Comparison of ENCODE assay signal across 12 mouse cellular contexts in the genomic region with DNA sequence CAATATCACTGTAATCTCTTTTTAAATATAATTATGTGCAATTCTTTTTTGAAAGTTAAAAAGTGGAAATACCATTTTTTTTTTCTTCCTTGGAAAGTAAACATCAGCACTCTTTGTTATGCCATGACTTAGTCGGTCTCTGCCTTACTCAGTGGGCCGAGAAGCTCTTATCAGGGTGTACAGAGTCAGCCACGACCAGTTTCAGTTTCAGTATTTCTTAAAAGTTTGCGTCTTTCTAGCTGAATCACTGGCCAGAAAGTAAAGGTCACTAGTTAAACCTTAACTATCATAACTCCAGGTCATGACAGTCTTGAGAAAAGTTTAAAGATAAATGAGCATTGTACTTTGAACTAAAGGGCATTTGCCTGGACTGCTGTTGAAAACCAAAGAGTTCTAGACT. TPM values are rescaled to one million over a fixed set of nuclear protein-coding genes. Genes with fewer than 3 reads are reported as not detected.
DNase-seq lines count a peak whose midpoint lies in the region; ATAC-seq and TF ChIP-seq lines count a peak whose summit lies in the region.
"Had no signal": no experiment of that assay in that cellular context is flagged by ENCODE, and none has a peak within 500 bp of the region (broad histone marks: within the 10 kb centered on the region; RNA-seq: fewer than 3 reads in every experiment).

No protein-coding gene starts in this region.

- intact Hi-C loops in gastrocnemius, adult 2 months (cut with DNase I): no loop called here

- H3K27ac ChIP-seq in heart, embryonic 13.5 days (replicated peaks): no peak overlapping the region
- H3K27ac ChIP-seq in gastrocnemius, adult 2 months: no peak overlapping the region
- no peak overlapping the region for H3K27ac ChIP-seq in heart, embryonic 10.5 days
- H3K27ac ChIP-seq: neural tube, embryonic 13.5 days had no signal

- no peak for TF ChIP-seq CTCF in gastrocnemius, adult 2 months (IDR thresholded peaks at IDR 0.05)

- 0 out of 2 replicates have a peak overlapping the region, but pooled peaks have one; percentile 7 for H3K4me2 ChIP-seq in heart, embryonic 13.5 days
- H3K4me2 ChIP-seq: neural tube, embryonic 13.5 days had no signal

- no peak for DNase-seq in heart, adult 9 months (ENCODE audit: low spot score in 2 of 2)
- peak; percentile 39 for DNase-seq in kidney, postnatal 14 days
- DNase-seq in left cerebral cortex, adult 18-20 months (ENCODE audit: low spot score in 2 of 2): no peak
- DNase-seq in gastrocnemius, adult 2 months: no peak
- no peak for DNase-seq in heart, embryonic 10.5 days (ENCODE audit: low spot score)
- DNase-seq: lung, postnatal 4 days had no signal

- peaks cover 10% of the 10 kb centered on the region for H3K4me1 ChIP-seq in heart, embryonic 13.5 days
- no peaks in the 10 kb centered on the region for H3K4me1 ChIP-seq in heart, embryonic 10.5 days
- H3K4me1 ChIP-seq: neural tube, embryonic 13.5 days had no signal

- no peak overlapping the region for H3K4me3 ChIP-seq in heart, embryonic 13.5 days
- H3K4me3 ChIP-seq in gastrocnemius, adult 2 months: no peak overlapping the region
- H3K4me3 ChIP-seq in heart, embryonic 10.5 days: no peak overlapping the region
- H3K4me3 ChIP-seq: neural tube, embryonic 13.5 days had no signal

- H3K9ac ChIP-seq in heart, embryonic 13.5 days: no peak overlapping the region
- H3K9ac ChIP-seq: neural tube, embryonic 13.5 days had no signal

- peaks cover 1% of the 10 kb centered on the region for H3K36me3 ChIP-seq in heart, embryonic 13.5 days
- no peaks in the 10 kb centered on the region; the same call in 1 of the 2 replicates for H3K36me3 ChIP-seq in heart, embryonic 10.5 days

- no peak for ATAC-seq in heart, embryonic 13.5 days (ENCODE audit: extremely low read depth, insufficient number of reproducible peaks, low FRiP score, low TSS enrichment)
- peak; percentile 64 for ATAC-seq in common myeloid progenitor, adult 5-6 weeks (replicated peaks; ENCODE audit: low read depth, poor library complexity, severe bottlenecking)
- 0 out of 2 replicates have a peak, but pooled peaks have one; percentile 33 for ATAC-seq in neutrophil, adult 5-6 weeks (ENCODE audit: extremely low read depth, insufficient number of reproducible peaks, low FRiP score, poor library complexity, severe bottlenecking)
- ATAC-seq: forebrain, embryonic 16.5 days; hindbrain, embryonic 16.5 days had no signal

- no peaks in the 10 kb centered on the region for H3K9me3 ChIP-seq in heart, embryonic 13.5 days
- no peaks in the 10 kb centered on the region for H3K9me3 ChIP-seq in heart, embryonic 10.5 days
- H3K9me3 ChIP-seq: neural tube, embryonic 13.5 days had no signal

- no peaks in the 10 kb centered on the region for H3K27me3 ChIP-seq in heart, embryonic 13.5 days (replicated peaks)
- H3K27me3 ChIP-seq in heart, embryonic 10.5 days (ENCODE audit: insufficient read depth, poor library complexity, severe bottlenecking): no peaks in the 10 kb centered on the region
- H3K27me3 ChIP-seq: neural tube, embryonic 13.5 days had no signal

- 55% methylated on average over 4 of the region's 4 CpGs for WGBS in heart, embryonic 13.5 days
- WGBS in heart, embryonic 10.5 days: 62% methylated on average over 4 of the region's 4 CpGs

RNA-seq across cellular contexts. Expression of a gene that starts 22.3 kb away (rescaled TPM):
- 6.6 and 7.2 TPM in 2 replicates for polyA plus RNA-seq in heart, embryonic 13.5 days (2015; fragmentation: Nextera tagmentation; extraction: Ambion mirVana)
- 14.1 and 22.2 TPM in 2 replicates for total RNA-seq in common myeloid progenitor, adult 5-6 weeks (2017)
- 2.1 and 5.0 TPM in 2 replicates for total RNA-seq in neutrophil, adult 5-6 weeks (2017)
- total RNA-seq in left cerebral cortex, adult 18-20 months (2021): 10 to 100 TPM; 13.5 to 13.9 TPM
- total RNA-seq in gastrocnemius, adult 2 months (2021): 1 to 10 TPM; 1.1 to 2.5 TPM
- 6.8 and 7.0 TPM in 2 replicates for polyA plus RNA-seq in heart, embryonic 10.5 days (2016; fragmentation: Nextera tagmentation; extraction: Ambion mirVana)

RNA-seq across cellular contexts. Expression of a gene that starts 22.4 kb away (rescaled TPM):
- polyA plus RNA-seq in heart, embryonic 13.5 days (2015; fragmentation: Nextera tagmentation; extraction: Ambion mirVana): 1,373 and 1,545 TPM in 2 replicates
- total RNA-seq in common myeloid progenitor, adult 5-6 weeks (2017): 114 and 131 TPM in 2 replicates
- 64.7 and 73.3 TPM in 2 replicates for total RNA-seq in neutrophil, adult 5-6 weeks (2017)
- total RNA-seq in left cerebral cortex, adult 18-20 months (2021): 100 to 1,000 TPM; 860 to 910 TPM
- 1,000 to 10,000 TPM in 1 of 2 experiments, 100 to 1,000 TPM in 1; 495 to 1,053 TPM for total RNA-seq in gastrocnemius, adult 2 months (2021)
- polyA plus RNA-seq in heart, embryonic 10.5 days (2016; fragmentation: Nextera tagmentation; extraction: Ambion mirVana): 800 and 1,183 TPM in 2 replicates
